ENCODE assay signal across 18 mouse cellular contexts in the genomic region with DNA sequence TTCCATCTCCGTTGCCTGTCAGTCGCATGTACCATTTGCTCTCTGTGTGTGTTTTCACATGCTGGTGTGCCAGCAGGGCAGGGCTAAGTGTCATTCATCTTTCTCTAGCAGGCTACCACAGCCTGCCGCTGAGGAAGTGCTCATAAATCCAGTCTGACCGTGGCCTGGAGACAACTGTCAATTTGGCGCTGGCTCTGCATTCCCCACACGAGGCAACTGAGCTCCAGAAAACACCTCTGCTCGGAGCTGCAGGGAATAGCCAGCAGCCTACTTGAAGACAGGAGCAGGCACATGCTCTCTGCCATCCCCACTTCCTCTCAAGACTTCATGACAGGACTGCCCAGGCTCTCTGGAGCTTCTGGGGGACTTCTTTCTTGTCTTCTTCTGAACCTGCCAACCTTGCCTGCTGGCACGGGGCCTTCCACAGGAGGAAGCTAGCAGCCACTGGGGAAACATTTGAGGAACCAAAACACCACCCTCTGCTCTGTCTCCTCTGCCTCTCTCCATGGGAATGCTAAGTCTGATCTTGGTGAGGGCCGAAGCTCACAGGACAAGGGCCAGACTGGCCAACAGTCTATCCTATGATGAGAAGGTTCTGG. TPM values are rescaled to one million over a fixed set of nuclear protein-coding genes. Genes with fewer than 3 reads are reported as not detected.
A peak's percentile ranks its signal among the peaks of the same experiment; 100 is the strongest.
DNase-seq lines count a peak whose midpoint lies in the region; ATAC-seq and TF ChIP-seq lines count a peak whose summit lies in the region.
"Had no signal": no experiment of that assay in that cellular context is flagged by ENCODE, and none has a peak within 500 bp of the region (broad histone marks: within the 10 kb centered on the region; RNA-seq: fewer than 3 reads in every experiment).

No protein-coding gene starts in this region.

- no peak overlapping the region for H3K4me2 ChIP-seq in lung, postnatal 0 days (replicated peaks; ENCODE audit: low read depth, low read length)
- H3K4me2 ChIP-seq in intestine, embryonic 15.5 days (replicated peaks): no peak overlapping the region
- H3K4me2 ChIP-seq: heart, embryonic 11.5 days; lung, embryonic 15.5 days had no signal

- 41% methylated on average over 9 of the region's 9 CpGs for WGBS in lung, postnatal 0 days
- 46% methylated on average over 9 of the region's 9 CpGs for WGBS in intestine, embryonic 15.5 days

- peak; percentile 60 for DNase-seq in gastrocnemius, adult 2 months
- DNase-seq in gastrocnemius, postnatal 36 days: no peak
- DNase-seq in lung, postnatal 14 days: peak; percentile 6
- no peak for DNase-seq in lung, postnatal 0 days (ENCODE audit: low spot score)
- no peak for DNase-seq in adipocyte (ENCODE audit: low spot score)
- DNase-seq: adrenal gland, adult 8-10 months; kidney, postnatal 4 days; retina, postnatal 1 day had no signal

- TF ChIP-seq CTCF in gastrocnemius, adult 2 months (IDR thresholded peaks at IDR 0.05): no peak
- TF ChIP-seq CTCF in lung, postnatal 0 days (IDR thresholded peaks at IDR 0.05): no peak

- no peak overlapping the region for H3K27ac ChIP-seq in gastrocnemius, adult 2 months
- no peak overlapping the region for H3K27ac ChIP-seq in lung, postnatal 0 days (ENCODE audit: low read length)
- H3K27ac ChIP-seq in brown adipose tissue, adult 24 weeks (replicated peaks; ENCODE audit: low read depth, low read length): 0 out of 2 replicates have a peak overlapping the region, but pooled peaks have one; percentile 8
- H3K27ac ChIP-seq in intestine, embryonic 15.5 days: no peak overlapping the region
- H3K27ac ChIP-seq: lung, embryonic 15.5 days had no signal

- no peak for ATAC-seq in lung, postnatal 0 days
- peak; percentile 41 for ATAC-seq in granulocyte monocyte progenitor cell, adult 5-6 weeks (replicated peaks; ENCODE audit: poor library complexity, severe bottlenecking)
- no peak for ATAC-seq in intestine, embryonic 15.5 days
- ATAC-seq: intestine, embryonic 16.5 days had no signal

- no peak for TF ChIP-seq EP300 in lung, postnatal 0 days (IDR thresholded peaks at IDR 0.05)

- no peak overlapping the region for H3K4me3 ChIP-seq in gastrocnemius, adult 2 months
- no peak overlapping the region for H3K4me3 ChIP-seq in lung, postnatal 0 days (ENCODE audit: low read depth, low read length)
- no peak overlapping the region for H3K4me3 ChIP-seq in brown adipose tissue, adult 24 weeks (ENCODE audit: insufficient read depth, low read depth, low read length)
- H3K4me3 ChIP-seq in intestine, embryonic 15.5 days (replicated peaks): no peak overlapping the region
- H3K4me3 ChIP-seq: lung, embryonic 15.5 days; myocyte had no signal

- H3K27me3 ChIP-seq in lung, postnatal 0 days (replicated peaks; ENCODE audit: insufficient read depth, low read length): no peaks in the 10 kb centered on the region
- H3K27me3 ChIP-seq in intestine, embryonic 15.5 days (replicated peaks): no peaks in the 10 kb centered on the region
- H3K27me3 ChIP-seq: lung, embryonic 15.5 days had no signal

- H3K9me3 ChIP-seq in lung, postnatal 0 days (ENCODE audit: low read length): no peaks in the 10 kb centered on the region
- no peaks in the 10 kb centered on the region for H3K9me3 ChIP-seq in intestine, embryonic 15.5 days
- H3K9me3 ChIP-seq: lung, embryonic 15.5 days had no signal

- H3K36me3 ChIP-seq in lung, postnatal 0 days (ENCODE audit: insufficient read depth, low read length): no peaks in the 10 kb centered on the region
- no peaks in the 10 kb centered on the region for H3K36me3 ChIP-seq in intestine, embryonic 15.5 days
- H3K36me3 ChIP-seq: lung, embryonic 15.5 days had no signal

- H3K9ac ChIP-seq in lung, postnatal 0 days (replicated peaks; ENCODE audit: low read depth): no peak overlapping the region
- no peak overlapping the region for H3K9ac ChIP-seq in intestine, embryonic 15.5 days
- H3K9ac ChIP-seq: lung, embryonic 15.5 days had no signal

- intact Hi-C loops in gastrocnemius, adult 2 months (cut with DNase I): no loop called here
- intact Hi-C loops in gastrocnemius, postnatal 36 days (cut with DNase I): loop anchor here (5.0 kb wide), 1 partner anchor 47 kb away; no protein-coding TSS in a partner anchor

- H3K4me1 ChIP-seq in lung, postnatal 0 days (ENCODE audit: insufficient read depth, low read depth, low read length): no peaks in the 10 kb centered on the region
- H3K4me1 ChIP-seq in brown adipose tissue, adult 24 weeks (ENCODE audit: control insufficient read depth, insufficient read depth, insufficient read length, low read length): no peaks in the 10 kb centered on the region
- no peaks in the 10 kb centered on the region for H3K4me1 ChIP-seq in intestine, embryonic 15.5 days (replicated peaks)
- H3K4me1 ChIP-seq: lung, embryonic 15.5 days had no signal

RNA-seq across cellular contexts. Expression of gene F830045P16Rik, which starts 13.2 kb away (rescaled TPM):
- not detected for total RNA-seq in gastrocnemius, adult 2 months (2021)
- not detected for total RNA-seq in gastrocnemius, postnatal 36 days (2021)
- polyA plus RNA-seq in lung, postnatal 0 days (2015; fragmentation: Nextera tagmentation; extraction: Ambion mirVana): not detected in 2 replicates
- not detected in 2 replicates for polyA plus RNA-seq in brown adipose tissue, adult 24 weeks (2012; ENCODE audit: insufficient read depth, insufficient read length, missing spikeins)
- total RNA-seq in granulocyte monocyte progenitor cell, adult 5-6 weeks (2014; fragmentation: Nextera tagmentation): not detected in 2 replicates
- 0.15 TPM in 1 of 2 replicates, not detected in the other for total RNA-seq in granulocyte monocyte progenitor cell, adult 5-6 weeks (2017)
- not detected in 2 replicates for polyA plus RNA-seq in intestine, embryonic 15.5 days (2015; fragmentation: Nextera tagmentation; extraction: Ambion mirVana)
- total RNA-seq: adrenal gland, adult 8-10 months had no signal
- polyA plus RNA-seq: embryonic facial prominence, embryonic 11.5 days; forebrain, embryonic 11.5 days; heart, embryonic 11.5 days; intestine, embryonic 16.5 days; lung, embryonic 15.5 days; myocyte; urinary bladder, adult 2 months had no signal

RNA-seq across cellular contexts. Expression of gene Sirpa, which starts 43.0 kb away (rescaled TPM):
- 1 to 10 TPM; 5.0 to 7.4 TPM for total RNA-seq in gastrocnemius, adult 2 months (2021)
- total RNA-seq in gastrocnemius, postnatal 36 days (2021): 1 to 10 TPM; 5.9 to 6.5 TPM
- polyA plus RNA-seq in lung, postnatal 0 days (2015; fragmentation: Nextera tagmentation; extraction: Ambion mirVana): 30.1 and 35.4 TPM in 2 replicates
- polyA plus RNA-seq in brown adipose tissue, adult 24 weeks (2012; ENCODE audit: insufficient read depth, insufficient read length, missing spikeins): 10.9 and 11.9 TPM in 2 replicates
- total RNA-seq in granulocyte monocyte progenitor cell, adult 5-6 weeks (2014; fragmentation: Nextera tagmentation): 77.4 and 88.0 TPM in 2 replicates
- total RNA-seq in granulocyte monocyte progenitor cell, adult 5-6 weeks (2017): 63.8 and 83.6 TPM in 2 replicates
- polyA plus RNA-seq in intestine, embryonic 15.5 days (2015; fragmentation: Nextera tagmentation; extraction: Ambion mirVana): 21.3 and 22.1 TPM in 2 replicates

Comparison
In these comparisons a context has a peak if more than half of its experiments do, and no peak if none do; other contexts are left out.
1. DNase-seq: peak in gastrocnemius, adult 2 months (single experiment) and lung, postnatal 14 days (single experiment); none in gastrocnemius, postnatal 36 days (0 of 2), lung, postnatal 0 days (single experiment) and adipocyte (single experiment).
2. RNA of gene Sirpa, which starts 43.0 kb away (total RNA-seq): 63.8 to 88.0 TPM in granulocyte monocyte progenitor cell, adult 5-6 weeks; 5.0 to 7.4 TPM in gastrocnemius, adult 2 months and 5.9 to 6.5 TPM in gastrocnemius, postnatal 36 days; every median in the first group is over 4 times any median in the second.